Mouse (Mus musculus): ENCODE measurements around the gene Ephb1. TPM values are rescaled to one million over a fixed set of nuclear protein-coding genes. Genes with fewer than 3 reads are reported as not detected.

Gene Ephb1
- total RNA-seq, 2 experiments from 2014 or later: 0.87 to 1.3 TPM

GRCm38 (mm10) chr9:102352186-102353055 is 2.1 kb downstream of the Ephb1 start:
- DNase-seq: no peak

GRCm38 (mm10) chr9:102351721-102352120 is 2.8 kb downstream of the Ephb1 start:
- DNase-seq: no peak

GRCm38 (mm10) chr9:102351221-102351620 is 3.3 kb downstream of the Ephb1 start:
- no peak for DNase-seq

GRCm38 (mm10) chr9:102350696-102351095 is 3.8 kb downstream of the Ephb1 start:
- DNase-seq: no peak

GRCm38 (mm10) chr9:102350076-102350475 is 4.4 kb downstream of the Ephb1 start:
- DNase-seq: no peak

- DNase-seq: no peak
Observed at GRCm38 (mm10) chr9:102346801-102347200, 7.7 kb downstream of the Ephb1 start.

GRCm38 (mm10) chr9:102345474-102345873 is 9.0 kb downstream of the Ephb1 start:
- no peak for DNase-seq

GRCm38 (mm10) chr9:102345047-102345446 is 9.4 kb downstream of the Ephb1 start:
- DNase-seq: no peak

- DNase-seq: no peak
Observed at GRCm38 (mm10) chr9:102344086-102344930, 10.2 kb downstream of the Ephb1 start.

- DNase-seq: no peak
Observed at GRCm38 (mm10) chr9:102343061-102343460, 11.4 kb downstream of the Ephb1 start.

GRCm38 (mm10) chr9:102342026-102342425 is 12.5 kb downstream of the Ephb1 start:
- DNase-seq: no peak

- no peak for DNase-seq
Observed at GRCm38 (mm10) chr9:102340768-102341167, 13.7 kb downstream of the Ephb1 start.

GRCm38 (mm10) chr9:102335571-102336282 is 18.8 kb downstream of the Ephb1 start:
- DNase-seq: peak; percentile 18

- no peak for DNase-seq
Observed at GRCm38 (mm10) chr9:102330266-102331060, 24.0 kb downstream of the Ephb1 start.

- DNase-seq: no peak
Observed at GRCm38 (mm10) chr9:102327625-102328150, 26.8 kb downstream of the Ephb1 start.

- DNase-seq: no peak
Observed at GRCm38 (mm10) chr9:102315436-102315835, 39.1 kb downstream of the Ephb1 start.

- no peak for DNase-seq
Observed at GRCm38 (mm10) chr9:102314795-102315194, 39.7 kb downstream of the Ephb1 start.

- no peak for DNase-seq
Observed at GRCm38 (mm10) chr9:102310431-102310830, 44.1 kb downstream of the Ephb1 start.

- no peak for DNase-seq
Observed at GRCm38 (mm10) chr9:102309278-102309677, 45.2 kb downstream of the Ephb1 start.

- no peak for DNase-seq
Observed at GRCm38 (mm10) chr9:102307656-102308055, 46.8 kb downstream of the Ephb1 start.
